Mouse (Mus musculus): ENCODE measurements around the gene A730049H05Rik. TPM values are rescaled to one million over a fixed set of nuclear protein-coding genes. Genes with fewer than 3 reads are reported as not detected.

A730049H05Rik gene
- polyA plus RNA-seq, 1 experiment from 2014 or later = not detected

GRCm38 (mm10) chr6:92804254-92804971, 11.9 kb upstream of the A730049H05Rik start:
- Histone ChIP-seq H3K9ac (no peak overlapping the region), H3K4me2 (replicated peaks) (no peak overlapping the region), H3K4me3 (no peak overlapping the region), H3K27me3 (replicated peaks) (no peaks in the 10 kb centered on the region), H3K36me3 (no peaks in the 10 kb centered on the region), H3K4me1 (no peaks in the 10 kb centered on the region), H3K27ac (no peak overlapping the region), H3K9me3 (no peaks in the 10 kb centered on the region)
- no peak for ATAC-seq (ENCODE audit: low FRiP score, low read depth)
- 80% methylated on average over 3 of the region's 3 CpGs for WGBS

- Histone ChIP-seq H3K4me3 (no peak overlapping the region), H3K27me3 (replicated peaks) (no peaks in the 10 kb centered on the region), H3K36me3 (no peaks in the 10 kb centered on the region), H3K9me3 (no peaks in the 10 kb centered on the region), H3K27ac (no peak overlapping the region), H3K4me1 (0 out of 2 replicates have a peak, but pooled peaks cover 3% of the 10 kb centered on the region), H3K9ac (no peak overlapping the region), H3K4me2 (replicated peaks) (no peak overlapping the region)
- no peak for ATAC-seq (ENCODE audit: low FRiP score, low read depth)
- 88% methylated on average over 3 of the region's 3 CpGs for WGBS
These were observed 6.5 kb upstream of the A730049H05Rik start for GRCm38 (mm10) chr6:92809818-92810217.

- Histone ChIP-seq H3K27ac (no peak overlapping the region), H3K4me1 (0 out of 2 replicates have a peak, but pooled peaks cover 4% of the 10 kb centered on the region), H3K36me3 (no peaks in the 10 kb centered on the region), H3K27me3 (replicated peaks) (no peaks in the 10 kb centered on the region), H3K4me2 (replicated peaks) (no peak overlapping the region), H3K4me3 (no peak overlapping the region), H3K9me3 (no peaks in the 10 kb centered on the region), H3K9ac (no peak overlapping the region)
- 92% methylated on average over 2 of the region's 2 CpGs for WGBS
- no peak for ATAC-seq (ENCODE audit: low FRiP score, low read depth)
These were observed 5.7 kb upstream of the A730049H05Rik start for GRCm38 (mm10) chr6:92810628-92811027.

- H3K9ac ChIP-seq = no peak overlapping the region
- H3K27me3 ChIP-seq (replicated peaks) = no peaks in the 10 kb centered on the region
- ATAC-seq (ENCODE audit: low FRiP score, low read depth) = no peak
These were observed 4.7 kb upstream of the A730049H05Rik start for GRCm38 (mm10) chr6:92811566-92811965.

GRCm38 (mm10) chr6:92812702-92813370, 3.4 kb upstream of the A730049H05Rik start:
- Histone ChIP-seq H3K4me3 (no peak overlapping the region), H3K4me1 (peaks cover 20% of the 10 kb centered on the region; the same call in 1 of the 2 replicates), H3K27me3 (replicated peaks) (no peaks in the 10 kb centered on the region), H3K9ac (no peak overlapping the region), H3K4me2 (replicated peaks) (no peak overlapping the region), H3K9me3 (no peaks in the 10 kb centered on the region), H3K36me3 (no peaks in the 10 kb centered on the region), H3K27ac (no peak overlapping the region)
- ATAC-seq (ENCODE audit: low FRiP score, low read depth) = no peak
- WGBS = 50% methylated on average over 2 of the region's 2 CpGs

More at GRCm38 (mm10) chr6:92811566-92811965, 4.7 kb upstream of the A730049H05Rik start:
- Histone ChIP-seq H3K36me3 (no peaks in the 10 kb centered on the region), H3K4me2 (replicated peaks) (no peak overlapping the region), H3K27ac (no peak overlapping the region), H3K4me3 (no peak overlapping the region), H3K4me1 (peaks cover 12% of the 10 kb centered on the region; the same call in 1 of the 2 replicates), H3K9me3 (no peaks in the 10 kb centered on the region)

GRCm38 (mm10) chr6:92817661-92818060, 1.4 kb downstream of the A730049H05Rik start:
- Histone ChIP-seq H3K27me3 (replicated peaks) (peaks cover 1% of the 10 kb centered on the region; the same call in 1 of the 2 replicates), H3K4me2 (replicated peaks) (no peak overlapping the region), H3K36me3 (no peaks in the 10 kb centered on the region), H3K27ac (no peak overlapping the region), H3K4me3 (no peak overlapping the region), H3K9ac (no peak overlapping the region), H3K4me1 (peaks cover 29% of the 10 kb centered on the region), H3K9me3 (no peaks in the 10 kb centered on the region)
- WGBS = 24% methylated on average over 8 of the region's 8 CpGs
- no peak for ATAC-seq (ENCODE audit: low FRiP score, low read depth)

GRCm38 (mm10) chr6:92821606-92822005, 5.3 kb downstream of the A730049H05Rik start:
- 15% methylated on average over 5 of the region's 5 CpGs for WGBS
- ATAC-seq (ENCODE audit: low FRiP score, low read depth) = no peak

GRCm38 (mm10) chr6:92822006-92822405, 5.7 kb downstream of the A730049H05Rik start:
- Histone ChIP-seq H3K9me3 (no peaks in the 10 kb centered on the region), H3K36me3 (no peaks in the 10 kb centered on the region), H3K4me1 (peaks cover 14% of the 10 kb centered on the region; the same call in 1 of the 2 replicates), H3K4me2 (replicated peaks) (no peak overlapping the region), H3K9ac (no peak overlapping the region), H3K4me3 (no peak overlapping the region), H3K27ac (no peak overlapping the region), H3K27me3 (replicated peaks) (peaks cover 7% of the 10 kb centered on the region)
- 29% methylated on average over 6 of the region's 6 CpGs for WGBS
- ATAC-seq (ENCODE audit: low FRiP score, low read depth) = no peak

More at GRCm38 (mm10) chr6:92821606-92822005, 5.3 kb downstream of the A730049H05Rik start:
- no peak overlapping the region for H3K4me2 ChIP-seq (replicated peaks)
- no peak overlapping the region for H3K9ac ChIP-seq
- H3K27me3 ChIP-seq (replicated peaks) = peaks cover 7% of the 10 kb centered on the region
- H3K4me1 ChIP-seq = peaks cover 18% of the 10 kb centered on the region; the same call in 1 of the 2 replicates
- no peaks in the 10 kb centered on the region for H3K9me3 ChIP-seq
- no peak overlapping the region for H3K27ac ChIP-seq
- no peak overlapping the region for H3K4me3 ChIP-seq
- H3K36me3 ChIP-seq = no peaks in the 10 kb centered on the region

GRCm38 (mm10) chr6:92823991-92824390, 7.7 kb downstream of the A730049H05Rik start:
- Histone ChIP-seq H3K9ac (no peak overlapping the region), H3K27ac (no peak overlapping the region), H3K36me3 (no peaks in the 10 kb centered on the region), H3K4me3 (no peak overlapping the region), H3K27me3 (replicated peaks) (peaks cover 7% of the 10 kb centered on the region), H3K4me1 (peaks cover 10% of the 10 kb centered on the region; the same call in 1 of the 2 replicates), H3K4me2 (replicated peaks) (no peak overlapping the region), H3K9me3 (no peaks in the 10 kb centered on the region)
- 73% methylated on average over 7 of the region's 7 CpGs for WGBS
- ATAC-seq (ENCODE audit: low FRiP score, low read depth) = no peak

- peaks cover 7% of the 10 kb centered on the region for H3K27me3 ChIP-seq (replicated peaks)
- H3K36me3 ChIP-seq = no peaks in the 10 kb centered on the region
- H3K9ac ChIP-seq = no peak overlapping the region
- 92% methylated on average over 5 of the region's 5 CpGs for WGBS
- H3K4me3 ChIP-seq = no peak overlapping the region
- H3K4me1 ChIP-seq = peaks cover 8% of the 10 kb centered on the region; the same call in 1 of the 2 replicates
- ATAC-seq (ENCODE audit: low FRiP score, low read depth) = no peak
- no peak overlapping the region for H3K4me2 ChIP-seq (replicated peaks)
- no peaks in the 10 kb centered on the region for H3K9me3 ChIP-seq
- H3K27ac ChIP-seq = no peak overlapping the region
These were observed 10.3 kb downstream of the A730049H05Rik start for GRCm38 (mm10) chr6:92826561-92826960.

- no peak overlapping the region for H3K4me3 ChIP-seq
- no peaks in the 10 kb centered on the region for H3K4me1 ChIP-seq
- H3K4me2 ChIP-seq (replicated peaks) = no peak overlapping the region
- H3K9me3 ChIP-seq = no peaks in the 10 kb centered on the region
- WGBS = 52% methylated on average over 5 of the region's 5 CpGs
- H3K27ac ChIP-seq = no peak overlapping the region
- H3K27me3 ChIP-seq (replicated peaks) = peaks cover 7% of the 10 kb centered on the region
- H3K36me3 ChIP-seq = no peaks in the 10 kb centered on the region
- H3K9ac ChIP-seq = no peak overlapping the region
- ATAC-seq (ENCODE audit: low FRiP score, low read depth) = no peak
These were observed 11.1 kb downstream of the A730049H05Rik start for GRCm38 (mm10) chr6:92827360-92827759.

GRCm38 (mm10) chr6:92829148-92829547, 12.9 kb downstream of the A730049H05Rik start:
- Histone ChIP-seq H3K36me3 (no peaks in the 10 kb centered on the region), H3K27ac (no peak overlapping the region), H3K4me3 (no peak overlapping the region), H3K4me2 (replicated peaks) (no peak overlapping the region), H3K9me3 (no peaks in the 10 kb centered on the region), H3K9ac (no peak overlapping the region), H3K27me3 (replicated peaks) (no peaks in the 10 kb centered on the region), H3K4me1 (no peaks in the 10 kb centered on the region)
- no peak for ATAC-seq (ENCODE audit: low FRiP score, low read depth)
- 89% methylated on average over 2 of the region's 2 CpGs for WGBS
